In genomic region chr9:110333896-110334259, GRCm38 (mm10) we compare ENCODE assay signal across 8 mouse cellular contexts. TPM values are rescaled to one million over a fixed set of nuclear protein-coding genes. Genes with fewer than 3 reads are reported as not detected.
DNase-seq lines count a peak whose midpoint lies in the region; ATAC-seq and TF ChIP-seq lines count a peak whose summit lies in the region.

No protein-coding gene starts in this region.

- no peaks in the 10 kb centered on the region for H3K36me3 ChIP-seq in liver, embryonic 11.5 days (ENCODE audit: control insufficient read depth, insufficient read depth, low read length)
- H3K36me3 ChIP-seq in stomach, postnatal 0 days (ENCODE audit: control insufficient read depth, insufficient read depth, low read length), result no peaks in the 10 kb centered on the region

- peak; percentile 19 for ATAC-seq in liver, embryonic 11.5 days (replicated peaks; ENCODE audit: low FRiP score)
- no peak; the same call in 1 of the 2 replicates for ATAC-seq in stomach, postnatal 0 days (ENCODE audit: low FRiP score, low TSS enrichment)

- H3K4me3 ChIP-seq in gastrocnemius, adult 2 months, result peak overlapping the region; percentile 93
- H3K4me3 ChIP-seq in liver, embryonic 11.5 days (ENCODE audit: low read depth, low read length), result peak overlapping the region; percentile 93
- peak overlapping the region; percentile 89 for H3K4me3 ChIP-seq in stomach, postnatal 0 days (ENCODE audit: low read depth, low read length)

- no peak for DNase-seq in gastrocnemius, adult 2 months
- DNase-seq in gastrocnemius, postnatal 4 days (ENCODE audit: low spot score in 2 of 2), result no peak
- DNase-seq in thymus, postnatal 0 days (ENCODE audit: low spot score), result peak; percentile 6
- no peak for DNase-seq in thymus, postnatal 10 days (ENCODE audit: low spot score in 2 of 2)
- DNase-seq in liver, embryonic 11.5 days (ENCODE audit: low spot score), result no peak
- no peak for DNase-seq in stomach, postnatal 0 days (ENCODE audit: low spot score)
- DNase-seq in left cerebral cortex, adult 11 months (ENCODE audit: low spot score), result no peak
- no peak for DNase-seq in adrenal gland, postnatal 36 days

- peak overlapping the region; percentile 75 for H3K9ac ChIP-seq in liver, embryonic 11.5 days (ENCODE audit: low read depth, low read length)
- peak overlapping the region; percentile 75 for H3K9ac ChIP-seq in stomach, postnatal 0 days (ENCODE audit: low read length)

- H3K9me3 ChIP-seq in liver, embryonic 11.5 days (ENCODE audit: control insufficient read depth, low read length), result no peaks in the 10 kb centered on the region
- H3K9me3 ChIP-seq in stomach, postnatal 0 days (ENCODE audit: control insufficient read depth, low read length), result no peaks in the 10 kb centered on the region

- peaks cover 21% of the 10 kb centered on the region for H3K4me1 ChIP-seq in liver, embryonic 11.5 days (replicated peaks; ENCODE audit: control insufficient read depth, insufficient read depth, low read length)
- H3K4me1 ChIP-seq in stomach, postnatal 0 days (replicated peaks; ENCODE audit: control insufficient read depth, insufficient read depth), result no peaks in the 10 kb centered on the region; the same call in 1 of the 2 replicates

- WGBS in liver, embryonic 11.5 days, result 9% methylated on average over 12 of the region's 12 CpGs
- WGBS in stomach, postnatal 0 days, result 7% methylated on average over 12 of the region's 12 CpGs

- intact Hi-C loops in gastrocnemius, adult 2 months (cut with DNase I), result loop anchor here (5.0 kb wide), 1 partner anchor 73 kb away; the partner anchor contains the start of gene Ptpn23

- no peak for TF ChIP-seq EP300 in stomach, postnatal 0 days (optimal IDR thresholded peaks at IDR 0.05)

- H3K27ac ChIP-seq in gastrocnemius, adult 2 months, result peak overlapping the region; percentile 85
- H3K27ac ChIP-seq in liver, embryonic 11.5 days (ENCODE audit: low read depth, low read length), result peak overlapping the region; percentile 68; the same call in 1 of the 2 replicates
- peak overlapping the region; percentile 81; the same call in 1 of the 2 replicates for H3K27ac ChIP-seq in stomach, postnatal 0 days (replicated peaks)

- no peaks in the 10 kb centered on the region for H3K27me3 ChIP-seq in liver, embryonic 11.5 days (replicated peaks; ENCODE audit: control insufficient read depth, insufficient read depth, low read length)
- no peaks in the 10 kb centered on the region for H3K27me3 ChIP-seq in stomach, postnatal 0 days (ENCODE audit: control insufficient read depth, insufficient read depth, low read length)

- TF ChIP-seq CTCF in gastrocnemius, adult 2 months (IDR thresholded peaks at IDR 0.05), result no peak
- no peak for TF ChIP-seq CTCF in stomach, postnatal 0 days (IDR thresholded peaks at IDR 0.05; ENCODE audit: low read depth)

- H3K4me2 ChIP-seq in liver, embryonic 11.5 days, result peak overlapping the region; percentile 88
- H3K4me2 ChIP-seq in stomach, postnatal 0 days (replicated peaks; ENCODE audit: low read depth), result peak overlapping the region; percentile 82

RNA-seq across cellular contexts. Expression of gene Scap, which starts 0.8 kb away (rescaled TPM):
- 10 to 100 TPM; 16.6 to 17.0 TPM for total RNA-seq in gastrocnemius, adult 2 months (2021)
- total RNA-seq in gastrocnemius, postnatal 4 days (2021), result 10 to 100 TPM; 25.1 to 29.4 TPM
- polyA plus RNA-seq in thymus, postnatal 0 days (2015; fragmentation: Nextera tagmentation; extraction: Ambion mirVana), result 33.5 and 33.9 TPM in 2 replicates
- 32.9 and 36.7 TPM in 2 replicates for polyA plus RNA-seq in liver, embryonic 11.5 days (2014; fragmentation: Nextera tagmentation; extraction: Ambion mirVana)
- 31.6 and 32.9 TPM in 2 replicates for polyA plus RNA-seq in stomach, postnatal 0 days (2015; fragmentation: Nextera tagmentation; extraction: Ambion mirVana)
- total RNA-seq in adrenal gland, postnatal 36 days (2021), result 100 to 1,000 TPM in 1 of 2 experiments, 10 to 100 TPM in 1; 85.4 to 106 TPM

RNA-seq across cellular contexts. Expression of gene Elp6, which starts 28.9 kb away (rescaled TPM):
- total RNA-seq in gastrocnemius, adult 2 months (2021), result 1 to 10 TPM; 2.6 to 3.3 TPM
- 1 to 10 TPM; 4.8 to 5.5 TPM for total RNA-seq in gastrocnemius, postnatal 4 days (2021)
- 20.5 and 20.9 TPM in 2 replicates for polyA plus RNA-seq in thymus, postnatal 0 days (2015; fragmentation: Nextera tagmentation; extraction: Ambion mirVana)
- 27.7 TPM in 2 replicates for polyA plus RNA-seq in liver, embryonic 11.5 days (2014; fragmentation: Nextera tagmentation; extraction: Ambion mirVana)
- 10.1 and 11.6 TPM in 2 replicates for polyA plus RNA-seq in stomach, postnatal 0 days (2015; fragmentation: Nextera tagmentation; extraction: Ambion mirVana)
- 1 to 10 TPM; 8.0 to 9.8 TPM for total RNA-seq in adrenal gland, postnatal 36 days (2021)
